Mouse (Mus musculus): Measurements from ENCODE around the gene Vrk3. TPM values are rescaled to one million over a fixed set of nuclear protein-coding genes. Genes with fewer than 3 reads are reported as not detected.

The Vrk3 gene
- polyA plus RNA-seq (2012; rRNA removed), result 30.5 and 41.0 TPM in 2 replicates

DNA sequence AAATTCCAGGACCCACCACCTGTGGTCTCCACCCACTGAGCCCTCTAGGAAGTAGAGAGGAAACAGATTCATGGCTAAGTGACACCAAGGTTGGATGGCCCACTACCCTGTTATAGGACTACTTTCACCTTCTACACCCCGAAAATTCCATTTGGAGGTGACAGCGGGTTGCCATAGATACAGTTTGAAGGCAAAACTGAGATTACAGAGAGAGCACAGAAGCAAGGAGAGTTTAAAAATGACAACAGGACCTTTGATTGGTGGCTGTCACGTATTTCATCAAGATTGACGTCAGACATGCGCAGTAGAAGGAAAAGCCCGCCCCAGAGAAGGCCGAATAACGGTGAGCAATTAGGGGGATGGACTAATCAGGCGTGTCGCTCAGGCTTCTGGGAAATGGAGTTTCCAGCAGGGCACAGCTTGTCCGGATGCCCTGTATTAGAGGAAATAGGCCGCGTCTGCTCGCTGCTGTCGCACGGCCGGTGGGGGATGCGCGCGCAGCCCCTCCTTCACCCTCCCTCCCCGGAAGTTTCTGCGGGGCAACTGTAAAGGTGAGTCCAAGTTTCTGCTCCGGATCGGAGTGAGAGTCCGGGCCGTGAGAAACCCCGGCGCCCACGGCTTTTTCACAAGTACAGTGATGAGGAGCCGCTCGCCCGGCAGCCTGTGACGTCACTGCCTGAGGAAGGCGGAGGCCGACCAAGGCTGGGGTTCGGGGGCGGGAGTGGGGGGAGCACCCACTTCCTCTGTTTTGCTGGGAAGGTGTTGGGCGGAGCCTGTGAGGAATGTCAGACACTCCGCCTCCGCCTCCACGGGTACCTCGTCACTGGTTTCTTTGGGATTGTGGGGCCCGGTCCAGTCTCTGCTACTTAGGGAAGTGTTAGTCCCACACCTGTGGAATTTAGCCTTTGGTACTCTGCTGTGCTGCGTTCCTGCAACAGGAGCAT is at the start of gene Vrk3:
TSS of gene Vrk3 (plus strand) at position 313 of the 944 bp plus-strand sequence.

DNA sequence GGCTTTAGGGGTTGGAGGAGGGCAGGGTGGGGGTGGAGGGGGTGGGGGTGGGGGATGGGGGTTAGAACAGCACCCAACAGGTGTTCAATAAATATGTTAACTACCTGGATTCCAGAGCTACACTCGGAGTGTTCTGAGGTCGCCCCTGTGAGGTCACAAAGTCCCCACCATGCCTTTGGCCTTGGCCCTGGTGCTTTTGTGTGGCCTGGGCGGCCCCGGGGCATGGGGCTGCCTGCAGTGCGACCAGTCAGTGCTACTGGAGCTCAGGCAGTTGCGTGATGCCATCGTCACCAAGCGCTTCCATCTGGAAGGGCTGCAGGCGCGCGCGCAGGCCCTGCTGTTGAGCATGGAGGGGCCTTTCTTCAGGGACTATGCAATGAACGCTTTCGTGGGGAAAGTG is 39.6 kb upstream of the Vrk3 start, which contains the start of gene Izumo2:
TSS of gene Izumo2 (plus strand) at position 169 of the 400 bp plus-strand sequence.

DNA sequence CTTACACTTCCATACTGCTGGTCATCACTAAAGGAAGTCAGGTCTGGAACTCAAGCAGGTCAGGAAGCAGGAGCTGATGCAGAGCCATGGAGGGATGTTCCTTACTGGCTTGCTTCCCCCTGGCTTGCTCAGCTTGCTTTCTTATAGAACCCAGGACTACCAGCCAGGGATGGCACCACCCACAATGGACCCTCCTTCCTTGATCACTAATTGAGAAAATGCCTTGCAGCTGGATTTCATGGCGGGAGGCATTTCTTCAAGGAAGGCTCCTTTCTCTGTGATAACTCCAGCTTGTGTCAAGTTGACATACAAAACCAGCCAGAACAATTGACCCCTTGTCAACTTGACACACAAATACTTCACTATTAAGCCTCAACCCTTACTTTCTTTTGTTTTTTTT is 2.7 kb downstream of the Vrk3 start, which contains the start of gene Zfp473:
TSS of gene Zfp473 (minus strand) at position 101 of the 400 bp plus-strand sequence.

DNA sequence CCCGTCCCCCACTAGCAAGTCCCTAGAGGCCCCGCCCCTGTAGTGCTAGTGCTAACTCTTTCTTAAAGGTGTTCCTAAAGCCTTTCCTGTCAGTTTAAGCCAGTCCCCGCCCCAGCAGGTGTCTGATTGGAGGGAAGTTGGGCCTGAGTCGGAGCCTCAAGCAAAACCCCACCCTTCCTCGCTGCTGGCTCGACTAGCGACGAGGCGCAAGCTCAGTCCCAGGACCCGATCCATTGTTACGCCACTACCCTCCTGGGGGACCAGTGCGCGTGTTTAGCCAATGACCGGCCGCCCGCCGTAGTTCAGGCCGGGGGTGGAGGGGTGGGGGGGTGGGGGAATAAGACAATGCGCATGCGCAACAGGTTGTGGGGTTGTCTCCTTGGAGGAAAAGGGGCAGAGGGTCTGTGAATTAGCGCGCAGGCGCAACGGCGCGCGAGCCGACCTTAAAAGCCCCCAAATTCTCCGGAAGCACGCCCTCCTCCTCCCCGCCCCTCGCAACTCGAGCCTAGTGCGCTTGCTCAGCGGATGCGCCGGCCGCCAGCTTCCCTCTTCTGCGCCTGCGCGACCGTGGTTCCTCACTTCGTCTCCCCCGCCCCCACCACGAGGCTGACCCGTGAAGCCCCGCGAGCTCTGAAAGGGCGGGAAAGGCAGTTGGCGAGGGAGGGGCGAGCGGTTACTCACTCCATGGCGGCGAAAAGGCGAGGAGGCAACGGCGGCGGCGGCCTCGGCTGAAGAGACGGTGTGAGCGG is 67.7 kb downstream of the Vrk3 start, which contains the start of the genes Nup62 and Il4i1:
TSS of gene Nup62 (plus strand) at position 368 of the 749 bp plus-strand sequence.
TSS of gene Il4i1 (plus strand) at position 667 of the 749 bp plus-strand sequence.

DNA sequence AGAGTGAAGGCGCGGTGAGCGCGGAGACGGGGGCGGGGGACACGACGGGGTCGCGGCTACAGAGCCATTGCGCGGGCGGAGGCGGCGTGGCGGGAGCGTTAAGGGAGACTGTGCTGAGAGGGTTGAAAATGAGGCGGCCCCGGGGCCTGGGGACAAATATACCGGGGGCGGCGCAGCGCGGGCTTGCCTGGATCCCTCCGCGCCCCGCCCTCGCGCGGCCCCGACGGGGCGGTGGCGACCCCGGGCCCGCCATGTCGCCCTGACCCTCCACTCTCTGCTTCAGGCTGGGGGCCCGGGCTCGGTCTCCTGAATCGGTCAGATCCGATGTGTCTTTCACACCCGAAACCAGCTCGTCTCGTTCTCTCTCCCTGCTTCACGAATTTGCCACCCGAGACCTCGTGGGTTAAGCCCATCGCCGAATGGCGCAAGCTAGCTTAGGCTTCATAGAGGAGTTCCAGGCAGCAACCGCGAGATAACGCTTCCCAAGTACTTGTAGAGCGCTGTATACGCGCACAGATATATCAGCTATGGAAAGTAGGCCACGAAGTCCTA is 68.3 kb downstream of the Vrk3 start, which contains the start of gene Atf5:
TSS of gene Atf5 (minus strand) at position 189 of the 552 bp plus-strand sequence.

Other genes with a start within 250 kb of the Vrk3 start
- 1.3 and 1.4 TPM in 2 replicates for gene Mybpc2, start 223.8 kb upstream of the Vrk3 start, polyA plus RNA-seq (2012; rRNA removed)
- gene Spib, start 216.3 kb upstream of the Vrk3 start, polyA plus RNA-seq (2012; rRNA removed), result 0.78 and 1.3 TPM in 2 replicates
- 92.1 and 95.5 TPM in 2 replicates for gene Pold1, start 199.6 kb upstream of the Vrk3 start, polyA plus RNA-seq (2012; rRNA removed)
- 236 and 251 TPM in 2 replicates for gene Nr1h2, start 194.5 kb upstream of the Vrk3 start, polyA plus RNA-seq (2012; rRNA removed)
- 24.1 and 29.3 TPM in 2 replicates for gene Napsa, start 176.0 kb upstream of the Vrk3 start, polyA plus RNA-seq (2012; rRNA removed)
- gene Kcnc3, start 157.7 kb upstream of the Vrk3 start, polyA plus RNA-seq (2012; rRNA removed), result 2.9 and 3.1 TPM in 2 replicates
- 9.2 and 12.0 TPM in 2 replicates for gene Myh14, start 77.6 kb upstream of the Vrk3 start, polyA plus RNA-seq (2012; rRNA removed)
- not detected in 2 replicates for gene Izumo2, start 39.7 kb upstream of the Vrk3 start, polyA plus RNA-seq (2012; rRNA removed)
- 0.66 and 0.89 TPM in 2 replicates for gene Zfp473, start 2.6 kb downstream of the Vrk3 start, polyA plus RNA-seq (2012; rRNA removed)
- gene Nup62, start 67.7 kb downstream of the Vrk3 start, polyA plus RNA-seq (2012; rRNA removed), result 121 and 156 TPM in 2 replicates
- 3.7 and 5.0 TPM in 2 replicates for gene Il4i1, start 68.0 kb downstream of the Vrk3 start, polyA plus RNA-seq (2012; rRNA removed)
- 231 and 322 TPM in 2 replicates for gene Atf5, start 68.2 kb downstream of the Vrk3 start, polyA plus RNA-seq (2012; rRNA removed)
- gene Akt1s1, start 100.6 kb downstream of the Vrk3 start, polyA plus RNA-seq (2012; rRNA removed), result 475 and 657 TPM in 2 replicates
- 147 and 164 TPM in 2 replicates for gene Tbc1d17, start 100.7 kb downstream of the Vrk3 start, polyA plus RNA-seq (2012; rRNA removed)
- 65.1 and 72.1 TPM in 2 replicates for gene Pnkp, start 108.7 kb downstream of the Vrk3 start, polyA plus RNA-seq (2012; rRNA removed)
- 762 and 793 TPM in 2 replicates for gene Ptov1, start 121.4 kb downstream of the Vrk3 start, polyA plus RNA-seq (2012; rRNA removed)
- gene Med25, start 144.3 kb downstream of the Vrk3 start, polyA plus RNA-seq (2012; rRNA removed), result 274 and 494 TPM in 2 replicates
- gene Fuz, start 147.7 kb downstream of the Vrk3 start, polyA plus RNA-seq (2012; rRNA removed), result 133 and 143 TPM in 2 replicates
- gene Ap2a1, start 181.1 kb downstream of the Vrk3 start, polyA plus RNA-seq (2012; rRNA removed), result 132 and 136 TPM in 2 replicates
- gene Tsks, start 194.8 kb downstream of the Vrk3 start, polyA plus RNA-seq (2012; rRNA removed), result 0.08 TPM in 1 of 2 replicates, not detected in the other
- gene Cpt1c, start 226.4 kb downstream of the Vrk3 start, polyA plus RNA-seq (2012; rRNA removed), result 61.1 and 66.1 TPM in 2 replicates
- 364 and 448 TPM in 2 replicates for gene Prmt1, start 238.2 kb downstream of the Vrk3 start, polyA plus RNA-seq (2012; rRNA removed)
- 154 and 158 TPM in 2 replicates for gene Irf3, start 249.2 kb downstream of the Vrk3 start, polyA plus RNA-seq (2012; rRNA removed)

Measured in ovary, adult 2 months (tissue).